Mouse (Mus musculus) E14TG2a.4 (cell line): ENCODE results near the gene Uroc1.

Experiments
- CTCF ChIP-seq: conservative IDR thresholded peaks from 2 replicates; pipeline ENCODE4 v1.5.1; 2014; ENCODE audit warnings: low read length
- NANOG ChIP-seq: IDR thresholded peaks from 2 replicates; pipeline ENCODE4 v1.6.1; 2014; ENCODE audit warnings: borderline replicate concordance, low read length, mixed read lengths

DNA sequence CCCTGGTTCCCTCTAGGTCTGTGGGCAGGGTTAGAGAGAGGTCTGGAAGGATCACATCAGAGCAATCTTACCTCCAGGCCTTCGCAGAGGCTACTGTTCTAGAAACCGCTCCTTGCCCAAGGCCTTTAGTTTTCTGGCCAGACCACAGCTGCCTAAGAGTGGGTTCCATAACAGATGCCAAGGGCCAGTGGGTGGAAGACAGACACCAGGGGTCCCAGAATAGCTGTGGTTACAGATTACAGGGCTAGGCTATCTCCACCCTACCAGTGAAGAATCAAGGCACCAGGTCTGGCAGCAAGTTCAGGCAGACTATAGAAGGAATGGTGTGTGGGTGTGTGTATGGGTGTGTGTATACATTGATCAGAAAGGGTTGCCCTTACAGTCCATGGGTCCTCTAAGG lies 14.1 kb upstream of the Uroc1 start:
- TF ChIP-seq CTCF (no peak), NANOG (no peak)
